Mouse (Mus musculus) left cerebral cortex, postnatal 25 days (tissue): ENCODE data around the gene Fam24b. TPM values are rescaled to one million over a fixed set of nuclear protein-coding genes. Genes with fewer than 3 reads are reported as not detected.
A peak's percentile ranks its signal among the peaks of the same experiment; 100 is the strongest.

Experiments
- DNase-seq, 2 experiments: peaks; one replicate each; pipeline ENCODE4 v3.0.0; 2022; ENCODE audit warnings: low spot score in 2 of 2, mixed read lengths in 1 of 2
- intact Hi-C: fragments of 180-260 bp; cut with DNase I; formaldehyde crosslinking; loops from one replicate; pipeline ENCODE4 v1.15.1; 2025
- total RNA-seq, 2 experiments: library from RNA; stranded (reverse); gene quantifications; 2 replicates each; pipeline ENCODE4 v1.2.3; 2021

Fam24b gene
- total RNA-seq, result not detected

- intact Hi-C loops, result no loop called here
- no peak for DNase-seq
These were observed at the start of gene Fam24b for GRCm38 (mm10) chr7:131329416-131329815. TSS of gene Fam24b (minus strand) at chr7:131329516.

DNA sequence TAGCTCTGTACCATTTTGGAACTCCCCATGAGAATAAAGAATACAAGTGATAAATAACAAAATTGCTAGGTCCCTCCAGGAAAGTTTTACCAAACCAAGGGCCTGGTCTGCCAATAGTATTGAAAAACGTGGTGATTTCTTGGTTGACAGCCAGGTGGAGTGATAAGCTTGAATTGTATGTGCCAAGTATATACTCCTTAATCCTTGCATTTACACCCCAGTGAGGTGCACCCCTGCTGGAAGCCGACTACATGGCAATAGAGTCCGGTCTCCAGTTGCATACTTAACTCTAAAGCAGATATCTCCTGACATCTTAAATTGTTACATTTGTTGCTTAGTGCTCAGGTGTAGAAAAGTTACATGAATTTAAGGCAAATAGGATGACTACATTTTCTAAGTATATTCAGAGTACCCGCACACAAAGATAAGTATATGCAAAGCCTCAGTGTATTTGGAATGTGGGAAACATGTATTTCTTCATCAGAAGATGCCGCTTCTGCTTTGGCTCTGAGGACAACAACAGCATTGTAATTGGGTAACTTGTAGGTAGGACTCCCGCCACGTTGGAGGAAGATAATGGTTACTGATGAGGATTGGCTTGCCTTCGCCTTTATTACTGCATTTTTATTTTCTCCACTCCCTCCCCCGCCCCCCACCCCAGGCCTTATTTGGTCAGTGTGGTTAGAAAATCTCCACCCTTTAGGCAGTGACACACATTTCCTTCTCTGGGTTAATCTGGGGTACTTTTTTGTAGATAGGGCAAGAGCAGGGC is 42.8 kb upstream of the Fam24b start:
- intact Hi-C loops, result no loop called here
- no peak for DNase-seq

GRCm38 (mm10) chr7:131371470-131371860 is 42.1 kb upstream of the Fam24b start:
- intact Hi-C loops, result no loop called here

DNA sequence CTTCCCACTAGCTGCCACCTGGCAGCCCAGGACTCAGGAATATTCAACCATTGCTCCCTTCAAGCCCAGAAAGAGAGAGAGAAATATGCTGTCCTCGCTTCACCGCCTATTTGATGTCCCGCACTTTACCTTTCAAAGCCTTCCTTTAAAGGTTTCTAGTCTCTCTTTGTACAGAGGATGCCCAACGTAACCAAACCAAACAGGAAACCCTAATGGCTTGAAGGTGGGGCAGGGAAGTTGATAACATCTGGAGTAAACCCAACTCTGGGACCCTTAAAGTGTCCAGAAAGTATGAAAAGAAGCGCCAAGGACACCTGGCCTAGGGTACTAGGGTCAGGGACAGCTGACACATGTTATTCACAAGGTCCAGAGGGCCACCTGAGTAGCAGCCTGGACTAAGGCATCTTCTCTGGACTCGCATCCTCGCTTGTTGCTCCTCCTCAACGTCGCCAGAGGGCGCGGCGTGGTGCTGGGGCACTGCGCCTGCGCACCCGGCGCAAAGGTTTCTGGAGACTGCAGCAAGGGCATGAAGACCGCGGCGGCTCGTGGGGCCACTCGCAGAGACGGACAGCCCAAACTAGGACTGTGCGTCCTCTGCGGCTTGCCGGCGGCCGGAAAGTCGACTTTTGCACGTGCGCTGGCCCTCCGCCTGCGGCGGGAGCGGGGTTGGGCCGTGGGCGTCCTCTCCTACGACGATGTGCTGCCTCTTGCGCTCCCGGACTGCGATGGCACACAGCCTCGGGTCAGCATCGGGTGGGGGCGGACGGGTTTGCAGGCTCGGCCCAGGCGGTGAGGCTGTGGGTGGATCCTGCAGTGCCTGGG is 41.5 kb upstream of the Fam24b start, which contains the start of gene Pstk:
TSS of gene Pstk (plus strand) at position 494 of the 822 bp plus-strand sequence.
- DNase-seq, result peak; percentile 92 to 93
- intact Hi-C loops, result no loop called here

More at GRCm38 (mm10) chr7:131371470-131371860, 42.1 kb upstream of the Fam24b start:
- DNase-seq, result no peak

DNA sequence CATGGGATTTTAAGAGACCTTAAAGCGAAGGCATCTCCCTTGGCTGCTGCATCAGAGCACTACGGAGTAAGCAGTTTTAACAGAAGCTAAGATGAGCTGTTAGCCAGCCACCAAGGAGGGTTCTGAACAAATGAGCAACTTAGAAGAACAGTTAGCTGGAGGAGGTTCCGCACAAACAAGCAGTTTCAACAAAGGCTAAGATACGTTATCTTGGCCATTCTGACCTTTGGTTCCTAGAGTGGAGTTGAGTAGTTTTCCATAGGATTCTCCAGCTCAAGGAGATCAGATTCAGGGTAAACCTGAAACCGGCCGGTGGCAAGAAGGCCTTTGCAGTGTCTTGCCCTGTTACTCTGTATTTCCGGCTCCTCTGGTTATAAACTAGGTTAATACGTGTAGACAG is 34.8 kb upstream of the Fam24b start:
- intact Hi-C loops, result loop anchor here (5.0 kb wide), 1 partner anchor 198 kb away; the partner anchor contains the start of gene Bub3
- no peak for DNase-seq

DNA sequence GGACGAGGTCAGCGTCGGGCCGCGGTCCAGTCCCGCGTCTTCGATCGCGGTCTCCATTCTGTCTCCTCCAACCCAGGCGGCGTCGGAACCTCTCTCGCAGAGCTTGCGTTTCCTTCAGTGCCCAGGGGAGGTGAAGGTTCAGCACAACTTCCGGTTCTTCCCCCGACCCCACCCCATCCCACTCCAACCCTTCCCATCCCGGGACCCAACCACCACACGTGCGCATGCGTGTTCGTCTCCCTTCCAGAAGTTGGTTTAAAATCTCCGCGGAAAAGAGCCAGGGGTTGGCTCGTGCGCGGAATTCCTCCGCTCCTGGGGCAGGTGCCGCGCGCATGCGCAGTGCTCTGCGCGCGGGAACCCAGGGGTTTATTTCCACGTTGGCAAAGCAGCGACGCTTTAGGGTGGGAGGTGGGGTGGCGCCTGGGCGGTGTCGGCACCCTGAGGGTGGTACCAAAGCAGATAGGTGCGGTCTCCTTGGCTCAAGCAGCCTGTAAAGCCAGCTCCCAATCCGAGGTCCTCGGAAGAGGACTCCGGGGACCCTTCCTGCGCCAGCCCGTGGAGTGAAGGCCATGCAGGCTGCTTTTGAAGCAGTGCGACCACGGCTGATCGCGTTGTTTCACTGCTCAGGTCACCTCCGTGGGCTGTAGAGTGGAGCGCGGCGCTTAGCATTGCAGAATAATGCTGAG is 33.4 kb upstream of the Fam24b start, which contains the start of gene 2310057M21Rik:
TSS of gene 2310057M21Rik (minus strand) at position 145 of the 686 bp plus-strand sequence.
- peak; percentile 91 to 97 for DNase-seq
- intact Hi-C loops, result loop anchor here (5.0 kb wide), 1 partner anchor 200 kb away; the partner anchor contains the start of gene Bub3

DNA sequence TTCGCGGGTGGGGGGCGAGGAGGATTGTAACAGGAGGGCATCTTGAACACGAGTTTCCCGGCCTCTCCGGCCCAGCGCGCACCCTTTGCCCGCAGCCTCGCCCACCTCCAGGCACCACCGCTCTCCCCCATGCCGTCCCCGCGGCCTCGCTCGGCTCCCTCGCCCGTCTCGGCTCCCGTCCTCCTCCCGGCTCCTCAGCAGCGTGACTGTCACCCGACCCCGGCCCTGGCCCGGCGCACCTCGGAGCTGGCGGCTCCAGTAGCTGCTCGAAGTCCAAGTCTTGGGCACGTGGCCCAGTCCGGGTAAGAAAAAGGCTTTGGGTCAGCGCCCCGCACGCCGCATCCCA is 32.9 kb upstream of the Fam24b start:
- no peak for DNase-seq
- intact Hi-C loops, result loop anchor here (5.0 kb wide), 1 partner anchor 200 kb away; the partner anchor contains the start of gene Bub3

DNA sequence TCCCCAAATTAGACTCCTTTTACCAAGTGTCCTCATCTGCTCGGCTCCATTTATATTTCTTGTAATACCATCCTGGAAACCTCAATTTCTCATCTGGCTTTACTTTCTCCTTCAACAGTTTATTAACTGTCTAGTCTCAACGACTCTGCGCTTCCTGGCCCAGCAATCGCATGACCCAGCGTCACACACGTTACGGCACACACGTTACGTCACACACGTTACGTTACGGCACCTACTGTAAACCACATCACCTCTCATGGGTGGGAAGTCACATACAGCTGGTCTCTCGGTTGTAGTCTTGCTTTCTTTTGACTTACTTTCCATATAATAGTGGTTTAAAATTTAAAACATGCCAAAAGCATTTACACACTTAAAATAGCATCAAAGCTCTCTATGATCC is 26.8 kb upstream of the Fam24b start:
- intact Hi-C loops, result no loop called here
- DNase-seq, result no peak

DNA sequence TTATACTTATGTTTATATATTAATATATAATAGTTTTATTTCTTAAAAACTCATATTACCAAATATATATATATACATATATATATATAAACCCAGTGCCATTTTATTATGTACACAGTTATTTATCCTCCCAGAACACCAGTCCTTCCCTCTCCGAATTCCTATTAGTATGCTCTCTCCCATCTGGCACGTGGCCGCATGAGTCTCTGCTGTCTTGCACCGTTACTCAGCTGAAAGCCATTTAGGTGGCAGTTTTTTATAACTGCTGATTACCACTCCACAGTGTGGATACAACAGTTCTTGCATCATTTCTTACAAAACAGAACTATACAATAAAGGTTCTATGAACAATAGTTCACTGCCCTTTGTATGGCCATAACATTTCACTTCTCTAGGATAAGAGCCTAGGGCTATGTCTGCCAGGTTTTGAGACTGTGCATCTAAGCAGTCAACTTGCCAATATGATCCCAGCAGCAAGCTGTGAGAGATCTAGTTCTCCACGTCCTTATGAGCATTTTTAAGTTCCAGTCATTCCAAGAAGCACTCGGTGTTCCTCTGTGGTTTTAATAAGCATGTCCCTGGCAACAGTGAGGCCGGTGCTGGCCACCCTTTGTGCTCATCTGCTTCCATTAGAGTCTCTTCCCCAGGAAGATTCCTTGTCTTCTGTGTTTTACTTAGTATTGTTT is 16.7 kb upstream of the Fam24b start:
- DNase-seq, result no peak
- intact Hi-C loops, result no loop called here

GRCm38 (mm10) chr7:131337502-131338068 is 8.3 kb upstream of the Fam24b start:
- no peak for DNase-seq
- intact Hi-C loops, result no loop called here

DNA sequence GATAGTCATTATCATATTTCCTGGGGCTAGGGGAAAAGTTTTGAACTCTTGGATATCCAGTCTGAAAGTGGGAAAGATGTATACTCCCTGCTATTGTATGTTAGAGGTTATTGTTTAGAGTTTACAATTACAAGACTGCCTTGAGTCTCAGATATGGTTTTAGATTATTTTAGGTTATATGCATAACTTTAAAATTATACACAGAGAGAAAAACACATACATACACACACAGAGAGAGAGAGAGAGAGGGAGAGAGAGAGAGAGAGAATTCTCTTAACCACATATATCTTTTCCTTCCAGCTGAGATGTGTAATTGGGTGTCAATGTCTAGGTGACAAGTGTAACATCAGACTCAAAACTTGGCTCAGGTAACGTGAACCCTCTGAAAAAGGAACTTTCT is 4.2 kb upstream of the Fam24b start, which contains the start of gene Fam24a:
TSS of gene Fam24a (plus strand) at position 301 of the 400 bp plus-strand sequence.
- intact Hi-C loops, result loop anchor here (5.0 kb wide), 2 partner anchors 151 to 221 kb away; no protein-coding TSS in a partner anchor
- no peak for DNase-seq

DNA sequence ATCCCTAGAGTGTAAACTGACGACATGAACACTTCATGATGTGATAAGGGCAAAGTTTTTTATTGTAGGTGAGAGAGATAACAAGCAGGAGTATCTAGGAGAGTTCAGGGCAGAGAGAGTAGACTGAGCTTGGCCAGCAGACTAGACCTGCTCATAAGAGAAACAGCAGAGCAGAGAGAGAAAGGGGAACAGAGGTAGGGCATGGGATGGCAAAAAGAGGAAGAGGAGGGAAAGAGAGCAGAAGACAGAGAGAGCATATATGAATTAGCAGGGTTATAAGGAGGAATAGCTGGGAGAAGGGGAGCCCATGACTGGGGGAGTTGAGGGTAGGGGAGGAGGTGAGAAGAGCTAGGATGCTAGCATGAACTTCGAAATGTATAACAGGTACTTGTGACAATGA is 2.4 kb upstream of the Fam24b start:
- intact Hi-C loops, result loop anchor here (5.0 kb wide), 2 partner anchors 149 to 219 kb away; no protein-coding TSS in a partner anchor
- no peak for DNase-seq

- intact Hi-C loops, result no loop called here
- DNase-seq, result no peak
These were observed 2.3 kb downstream of the Fam24b start for GRCm38 (mm10) chr7:131327054-131327453.

GRCm38 (mm10) chr7:131322192-131322591 is 7.1 kb downstream of the Fam24b start, which contains the start of gene Cuzd1:
TSS of gene Cuzd1 (minus strand) at chr7:131322292.
- no peak for DNase-seq
- intact Hi-C loops, result no loop called here

GRCm38 (mm10) chr7:131318340-131318739 is 11.0 kb downstream of the Fam24b start:
- intact Hi-C loops, result no loop called here
- no peak for DNase-seq

- DNase-seq, result no peak
- intact Hi-C loops, result no loop called here
These were observed 11.7 kb downstream of the Fam24b start for GRCm38 (mm10) chr7:131317587-131317986.

- no peak for DNase-seq
- intact Hi-C loops, result no loop called here
These were observed 14.8 kb downstream of the Fam24b start for GRCm38 (mm10) chr7:131314493-131314892.

DNA sequence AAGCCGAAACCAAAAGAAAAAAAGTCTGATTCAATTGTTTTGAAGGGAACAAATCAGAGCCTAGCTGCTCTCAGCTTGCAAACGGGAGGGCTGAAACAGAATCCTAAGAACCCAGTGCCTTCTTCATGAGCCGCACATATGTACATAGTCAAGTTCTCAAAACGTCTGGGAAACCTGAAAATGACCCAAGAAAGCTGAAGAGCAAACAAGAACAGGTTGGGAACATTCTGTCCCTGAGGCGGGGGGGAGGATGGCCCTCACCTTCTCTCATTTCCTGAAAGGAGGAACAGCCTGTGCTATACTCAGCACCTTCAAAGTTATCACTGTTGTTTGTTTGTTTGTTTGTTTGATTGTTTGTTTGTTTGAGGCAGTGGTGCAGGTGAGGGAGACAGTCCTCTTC is 22.6 kb downstream of the Fam24b start:
- no peak for DNase-seq
- intact Hi-C loops, result no loop called here

- intact Hi-C loops, result no loop called here
- no peak for DNase-seq
These were observed 26.0 kb downstream of the Fam24b start for GRCm38 (mm10) chr7:131303340-131303739.
